In the genomic region with DNA sequence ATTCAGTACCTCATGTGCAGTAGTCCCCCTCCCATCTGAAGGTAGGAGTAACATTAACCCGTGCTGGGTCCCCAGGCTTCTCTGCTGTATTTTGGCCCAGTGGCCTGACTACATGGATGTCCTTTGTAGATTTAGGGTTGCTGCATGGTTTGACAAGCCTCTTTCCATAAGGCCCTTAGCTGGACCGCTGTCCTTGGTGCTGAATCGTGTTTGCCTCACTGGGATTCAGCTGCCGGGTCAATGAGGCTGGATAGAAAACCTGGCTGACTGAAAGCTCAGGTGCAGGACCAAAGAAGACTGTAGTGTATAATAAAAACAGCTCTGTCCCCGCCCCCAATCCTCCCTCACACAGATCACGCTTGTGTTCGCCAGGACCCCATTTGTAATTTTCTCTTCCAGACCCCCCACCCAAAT, we compare ENCODE assay signal across 8 mouse cellular contexts. TPM values are rescaled to one million over a fixed set of nuclear protein-coding genes. Genes with fewer than 3 reads are reported as not detected.
DNase-seq lines count a peak whose midpoint lies in the region; ATAC-seq lines count a peak whose summit lies in the region.

No protein-coding gene starts in this region.

- ATAC-seq in megakaryocyte-erythroid progenitor cell, adult 5-6 weeks (replicated peaks; ENCODE audit: low FRiP score, low TSS enrichment, poor library complexity, severe bottlenecking): 0 out of 2 replicates have a peak, but pooled peaks have one; percentile 44
- no peak for ATAC-seq in erythroblast, adult 5-6 weeks (replicated peaks; ENCODE audit: low FRiP score, poor library complexity, severe bottlenecking)

- peak; percentile 53 for DNase-seq in 3T3-L1 (ENCODE audit: low read depth, low spot score)
- DNase-seq in adrenal gland, adult 18-20 months (ENCODE audit: low spot score in 2 of 2): peak; percentile 37 to 52
- DNase-seq in embryo, embryonic 10.5 days (ENCODE audit: low spot score): peak; percentile 93
- DNase-seq in heart, postnatal 10 days: peak; percentile 75 to 81
- DNase-seq in kidney, postnatal 25 days: peak; percentile 69 to 78
- DNase-seq in right cerebral cortex, postnatal 36 days (ENCODE audit: low spot score in 2 of 2): peak; percentile 22 to 34

- intact Hi-C loops in heart, postnatal 10 days (cut with DNase I): no loop called here

RNA-seq across cellular contexts. Expression of gene Gabrg2, which starts 1.2 kb away (rescaled TPM):
- 1 to 10 TPM; 3.3 to 3.7 TPM for total RNA-seq in adrenal gland, adult 18-20 months (2021)
- not detected for total RNA-seq in heart, postnatal 10 days (2021)
- not detected in 2 replicates for total RNA-seq in megakaryocyte-erythroid progenitor cell, adult 5-6 weeks (2014; fragmentation: Nextera tagmentation)
- total RNA-seq in megakaryocyte-erythroid progenitor cell, adult 5-6 weeks (2017): not detected in 2 replicates
- not detected in 2 replicates for total RNA-seq in erythroblast, adult 5-6 weeks (2015; ENCODE audit: low replicate concordance)
- total RNA-seq in erythroblast, adult 5-6 weeks (2017; ENCODE audit: low replicate concordance): not detected in 2 replicates

Comparison
In these comparisons a context has a peak if more than half of its experiments do, and no peak if none do; other contexts are left out.
1. DNase-seq: peak in every context shown above with its lines; median percentile 93 in embryo, embryonic 10.5 days; 78 in heart, postnatal 10 days; 74 in kidney, postnatal 25 days; 53 in 3T3-L1; 44 in adrenal gland, adult 18-20 months; 28 in right cerebral cortex, postnatal 36 days.